Mouse (Mus musculus) frontal cortex, adult 2 months (tissue): ENCODE measurements at regions not wholly inside any gene's neighbourhood (a gene's known extent, or its start where the extent isn't known, plus 50 kb on each side); places are given as distances from the start of the nearest gene placed in this dataset.

Source experiments
- DNase-seq, 2 experiments: peaks; one replicate each; pipeline ENCODE4 v3.0.0; 2022; ENCODE audit warnings: low spot score in 1 of 2; ENCODE audit errors: extremely low spot score in 1 of 2

DNA sequence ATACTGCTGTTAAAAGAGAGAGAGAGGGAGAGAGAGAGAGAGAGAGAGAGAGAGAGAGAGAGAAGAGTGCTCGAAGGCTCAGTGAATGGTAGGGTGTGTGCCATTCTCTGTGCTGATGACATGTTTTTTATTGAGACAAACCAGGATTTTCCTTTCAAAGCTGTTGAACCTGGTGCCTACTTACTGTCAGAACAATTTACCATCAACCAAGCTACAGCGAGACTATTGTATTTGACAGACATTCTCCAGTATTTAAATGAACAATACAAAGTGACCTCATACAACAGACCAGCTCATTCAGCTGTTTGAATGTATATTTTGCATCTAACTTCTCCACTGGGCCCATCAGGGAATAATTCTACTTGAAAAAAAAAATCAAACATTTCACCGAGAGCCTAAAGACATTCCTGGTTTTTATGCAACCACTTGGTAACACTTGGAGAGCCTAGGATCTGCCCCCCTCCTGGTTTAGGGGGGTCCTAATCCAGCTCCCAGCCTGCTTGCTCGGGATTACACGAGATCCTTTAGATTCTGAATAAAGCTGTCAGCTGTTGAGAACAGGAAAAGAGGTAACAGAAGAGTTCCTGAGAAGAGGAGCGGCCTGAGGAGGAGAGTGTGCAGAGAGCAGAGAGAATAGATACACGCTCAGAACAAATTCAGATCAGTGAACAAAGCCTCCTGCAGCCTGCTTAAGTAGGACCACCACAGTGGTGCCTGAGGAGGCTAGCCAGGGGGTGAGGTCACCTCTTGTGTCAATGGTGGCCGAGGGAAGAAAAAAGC, 117.3 kb downstream of the Anapc10 start:
- DNase-seq = no peak

DNA sequence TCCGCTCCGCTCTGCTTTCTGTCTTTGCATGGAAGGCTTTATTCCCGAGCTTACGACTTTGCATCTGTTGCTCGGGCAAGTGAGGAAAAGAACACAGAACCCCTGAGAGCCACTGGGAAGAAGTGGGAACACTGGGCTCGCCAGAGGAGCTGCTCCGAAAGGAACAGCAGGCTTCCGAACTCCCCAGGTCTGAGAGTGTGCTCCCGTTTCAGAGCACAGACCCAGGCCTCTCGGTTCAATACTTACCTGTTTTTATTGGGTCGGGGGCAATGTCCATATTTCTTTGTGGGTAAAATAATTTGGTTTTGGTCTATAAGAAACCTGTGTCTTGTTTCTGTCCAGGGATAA, 117.9 kb downstream of the Anapc10 start:
- no peak for DNase-seq

DNA sequence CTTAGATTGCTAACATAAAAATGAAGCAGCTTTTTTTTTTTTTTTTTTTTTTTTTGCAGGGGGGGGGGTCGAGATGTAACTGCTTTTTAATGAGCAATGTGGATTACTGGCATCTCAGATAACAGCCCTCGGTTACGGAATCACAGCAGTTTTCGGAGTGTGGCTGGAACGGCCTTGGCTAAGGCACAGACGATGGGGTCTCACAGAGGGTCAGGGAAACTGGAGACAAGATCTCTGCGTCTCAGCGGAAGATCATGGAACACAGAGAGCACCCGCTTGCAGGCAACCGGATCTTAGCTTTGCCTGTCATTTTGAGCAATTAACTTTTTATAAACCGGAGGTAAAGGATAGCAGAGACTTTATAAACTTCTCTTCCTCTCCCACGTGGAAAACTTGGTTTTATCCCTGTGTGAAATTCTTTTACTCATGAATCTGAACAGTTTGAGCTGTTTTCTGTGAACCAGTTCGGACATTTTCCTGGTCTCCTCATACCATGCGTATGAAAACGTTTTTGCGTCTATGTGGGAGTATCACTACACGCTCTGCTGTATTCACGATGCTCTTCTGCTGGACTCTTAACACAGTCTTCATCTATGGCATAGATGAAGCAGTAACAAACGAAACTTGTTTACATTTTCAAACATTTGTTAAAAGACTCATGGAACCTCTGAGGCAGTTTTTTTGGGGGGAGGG, 118.5 kb downstream of the Anapc10 start:
- no peak for DNase-seq

DNA sequence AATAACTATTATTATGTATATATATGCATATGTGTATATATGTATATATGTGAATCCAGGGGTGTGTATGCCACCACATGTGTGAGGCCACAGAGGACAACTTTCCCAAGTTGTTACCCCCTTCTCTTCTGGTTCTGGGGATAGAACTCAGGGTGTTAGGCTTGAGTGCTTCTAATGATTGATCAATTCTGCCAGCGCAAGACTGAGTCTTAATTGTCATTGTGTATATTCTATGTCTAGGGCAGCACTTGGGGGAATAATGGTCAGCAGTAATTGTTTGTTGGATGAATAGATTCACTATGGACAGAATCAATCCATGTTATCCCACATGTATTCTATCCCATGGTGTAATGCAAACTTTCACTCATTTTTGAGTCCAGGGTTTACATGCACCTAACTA, 127.3 kb downstream of the Anapc10 start:
- DNase-seq = no peak

DNA sequence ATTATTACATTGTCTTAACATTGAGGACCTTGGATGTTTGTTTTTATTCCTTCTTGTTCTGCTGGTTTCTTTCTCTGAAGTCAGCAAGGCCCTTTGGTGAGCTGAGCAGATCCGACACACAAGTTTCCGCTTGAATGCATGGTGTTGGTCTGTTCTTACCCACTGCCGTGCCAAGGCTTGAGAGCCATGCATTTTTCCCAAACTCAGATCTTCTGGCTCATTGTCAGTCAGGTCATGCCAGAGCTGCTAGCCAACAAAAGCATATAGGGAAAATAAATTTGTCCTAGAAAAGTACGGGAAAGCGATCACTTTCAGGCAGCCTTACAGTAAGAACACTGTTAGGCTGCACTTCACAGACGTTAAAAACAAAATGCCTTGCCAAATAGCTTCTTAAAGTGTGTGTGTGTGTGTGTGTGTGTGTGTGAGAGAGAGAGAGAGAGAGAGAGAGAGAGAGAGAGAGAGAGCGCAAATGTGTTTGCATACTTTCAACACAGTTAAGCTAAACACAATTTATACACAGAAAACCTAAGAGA, 138.4 kb downstream of the Anapc10 start:
- peak in 1 of 2 experiments; percentile 2 for DNase-seq

DNA sequence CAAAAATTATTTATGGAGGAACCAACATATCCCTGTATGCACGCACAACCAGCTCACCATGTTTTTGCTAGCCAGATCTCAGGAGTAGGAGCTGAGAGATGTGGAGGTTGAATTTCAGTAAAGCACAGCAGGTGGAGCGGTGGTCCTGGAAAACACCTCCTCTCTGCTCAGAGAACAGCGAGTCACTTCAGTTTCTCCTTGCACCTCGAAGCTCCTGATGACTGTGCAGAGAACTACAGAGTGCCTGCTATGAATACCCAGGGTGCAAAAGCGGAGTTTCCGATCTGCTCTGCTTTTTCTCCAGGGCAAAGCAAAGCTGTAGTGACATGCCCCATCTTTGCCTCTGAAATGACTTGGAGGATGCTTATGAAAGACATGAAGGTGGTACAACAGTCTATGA, 138.9 kb downstream of the Anapc10 start:
- DNase-seq = peak in 1 of 2 experiments; percentile 42

DNA sequence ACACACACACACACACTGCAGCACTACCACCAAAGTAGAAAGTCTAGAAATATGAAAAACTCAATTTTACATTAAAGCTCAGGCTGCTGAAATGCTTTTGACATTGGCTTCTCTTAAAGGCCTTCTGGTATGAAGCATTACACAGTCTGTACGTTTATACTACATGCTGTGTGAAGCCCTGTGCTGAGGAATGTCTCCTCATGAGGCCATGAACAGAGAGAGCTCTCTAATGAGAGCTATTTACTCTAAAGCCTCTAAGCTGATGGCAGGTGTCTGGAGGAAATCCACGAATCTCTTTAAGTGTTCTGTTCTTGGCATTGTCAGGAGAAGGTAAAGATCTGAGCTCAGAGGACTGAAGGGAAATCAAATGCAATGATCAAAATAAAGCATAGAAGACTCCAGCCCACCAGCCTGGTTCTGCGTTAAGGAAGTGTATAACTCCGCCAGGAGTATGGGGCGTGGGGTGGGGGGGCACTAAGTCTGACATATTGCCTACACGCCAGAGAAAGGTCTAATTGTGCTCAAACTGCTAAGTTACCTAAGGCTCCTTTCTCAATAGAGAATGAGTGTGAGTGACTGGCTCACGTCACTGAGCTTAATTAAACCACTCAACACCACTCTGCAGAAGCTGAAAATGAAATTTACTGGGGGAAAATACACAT, 160.9 kb downstream of the Anapc10 start:
- no peak for DNase-seq

DNA sequence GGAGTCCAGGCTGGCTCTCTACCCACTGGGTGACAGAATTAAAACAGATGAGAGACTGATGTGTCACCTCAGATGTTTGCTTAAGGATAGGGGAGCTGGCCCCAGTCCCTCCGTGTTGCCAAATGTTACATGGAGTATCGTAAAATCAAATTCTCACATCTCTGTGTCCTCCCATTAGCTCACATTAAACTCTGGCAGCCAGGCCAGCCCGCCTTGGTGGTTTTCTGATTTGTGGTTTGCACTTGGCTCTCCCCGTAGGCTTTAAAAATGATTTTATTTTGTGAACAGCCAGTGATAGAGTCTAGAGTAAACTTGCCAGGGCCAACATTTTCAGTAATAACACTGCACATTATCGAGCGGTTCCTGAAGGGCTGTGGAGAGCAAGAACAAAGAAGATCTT, 149.8 kb downstream of the Hhip start:
- DNase-seq = no peak
